Mouse (Mus musculus) heart, embryonic 11.5 days (tissue): ENCODE measurements around the gene Crlf2. TPM values are rescaled to one million over a fixed set of nuclear protein-coding genes. Genes with fewer than 3 reads are reported as not detected.
A peak's percentile ranks its signal among the peaks of the same experiment; 100 is the strongest.

Experiments
- ATAC-seq: fragments of 200-750 bp; cut with Nextera tagmentation; replicated peaks from 2 replicates; pipeline ENCODE4 v1.8.0; 2017; ENCODE audit warnings: moderate library complexity; ENCODE audit not compliant: insufficient number of reproducible peaks, low FRiP score, low TSS enrichment
- H3K27ac ChIP-seq: fragments of 300-500 bp; sonication (generic); 2 replicates; pipeline ENCODE4 v1.5.1; 2014; ENCODE audit warnings: mild to moderate bottlenecking, low read depth, low read length
- H3K27me3 ChIP-seq: fragments of 300-500 bp; sonication (generic); 2 replicates; pipeline ENCODE4 v1.6.1; 2014; ENCODE audit warnings: mild to moderate bottlenecking, low read length, mixed read lengths; ENCODE audit not compliant: control insufficient read depth, insufficient read depth
- H3K36me3 ChIP-seq: fragments of 300-500 bp; sonication (generic); 2 replicates; pipeline ENCODE4 v1.6.1; 2014; ENCODE audit warnings: mild to moderate bottlenecking, low read length, moderate library complexity, mixed read lengths; ENCODE audit not compliant: control insufficient read depth, insufficient read depth
- H3K4me1 ChIP-seq: fragments of 300-500 bp; sonication (generic); 2 replicates; pipeline ENCODE4 v1.6.1; 2014; ENCODE audit warnings: low read length; ENCODE audit not compliant: control insufficient read depth, insufficient read depth
- H3K4me2 ChIP-seq: fragments of 300-500 bp; sonication (generic); 2 replicates; pipeline ENCODE4 v1.6.1; 2014; ENCODE audit warnings: mild to moderate bottlenecking, moderate library complexity
- H3K4me3 ChIP-seq: fragments of 300-500 bp; sonication (generic); 2 replicates; pipeline ENCODE4 v1.5.1; 2014; ENCODE audit warnings: low read depth, low read length
- H3K9ac ChIP-seq: fragments of 300-500 bp; sonication (generic); 2 replicates; pipeline ENCODE4 v1.6.1; 2014; ENCODE audit warnings: mild to moderate bottlenecking, low read depth, low read length, moderate library complexity
- H3K9me3 ChIP-seq: fragments of 300-500 bp; sonication (generic); replicated peaks from 2 replicates; pipeline ENCODE4 v1.6.1; 2016; ENCODE audit warnings: low read length; ENCODE audit not compliant: control insufficient read depth
- WGBS: fragments of 180-500 bp; shearing (Covaris S2); extraction: QIAGEN DNeasy Blood & Tissue Kit; methylation state at CpG from one replicate; pipeline ENCODE4 v1.1.7; 2014; ENCODE audit not compliant: insufficient replicate concordance; 5-methylcytosine and 5-hydroxymethylcytosine counted together
- polyA plus RNA-seq: library from polyadenylated mRNA; unstranded; fragments of >200 nt; fragmentation: Nextera tagmentation; extraction: Ambion mirVana; gene quantifications from 2 replicates; pipeline ENCODE4 v1.2.1, GENCODE M21; 2014

Gene Crlf2
- polyA plus RNA-seq, 1 experiment from 2014 or later = 5.4 TPM

- 80% methylated on average over 10 of the region's 13 CpGs for WGBS
- Histone ChIP-seq H3K27ac (no peak overlapping the region), H3K9ac (no peak overlapping the region), H3K4me1 (no peaks in the 10 kb centered on the region), H3K4me3 (no peak overlapping the region), H3K27me3 (no peaks in the 10 kb centered on the region), H3K4me2 (no peak overlapping the region), H3K36me3 (peaks cover 13% of the 10 kb centered on the region), H3K9me3 (peaks cover 41% of the 10 kb centered on the region)
- no peak for ATAC-seq
These were observed 6.7 kb downstream of the Crlf2 start for GRCm38 (mm10) chr5:109552116-109552515.

- Histone ChIP-seq H3K27me3 (no peaks in the 10 kb centered on the region), H3K36me3 (peaks cover 13% of the 10 kb centered on the region), H3K4me2 (no peak overlapping the region), H3K9ac (no peak overlapping the region), H3K27ac (no peak overlapping the region), H3K4me3 (no peak overlapping the region), H3K4me1 (no peaks in the 10 kb centered on the region), H3K9me3 (peaks cover 38% of the 10 kb centered on the region)
- ATAC-seq = no peak
- 88% methylated on average over 25 of the region's 25 CpGs for WGBS
These were observed 7.6 kb downstream of the Crlf2 start for GRCm38 (mm10) chr5:109551041-109551765.

GRCm38 (mm10) chr5:109550225-109550935, 8.4 kb downstream of the Crlf2 start:
- 78% methylated on average over 32 of the region's 36 CpGs for WGBS
- Histone ChIP-seq H3K27ac (no peak overlapping the region), H3K9ac (no peak overlapping the region), H3K27me3 (no peaks in the 10 kb centered on the region), H3K36me3 (peaks cover 9% of the 10 kb centered on the region), H3K4me1 (no peaks in the 10 kb centered on the region), H3K4me2 (no peak overlapping the region), H3K4me3 (no peak overlapping the region), H3K9me3 (peaks cover 29% of the 10 kb centered on the region)
- ATAC-seq = 0 out of 2 replicates have a peak, but pooled peaks have one; percentile 2

- Histone ChIP-seq H3K4me3 (no peak overlapping the region), H3K4me1 (no peaks in the 10 kb centered on the region), H3K9me3 (peaks cover 21% of the 10 kb centered on the region), H3K4me2 (no peak overlapping the region), H3K9ac (no peak overlapping the region), H3K36me3 (no peaks in the 10 kb centered on the region), H3K27ac (no peak overlapping the region), H3K27me3 (no peaks in the 10 kb centered on the region)
- ATAC-seq = no peak
- WGBS = 56% methylated on average over 9 of the region's 9 CpGs
These were observed 10.1 kb downstream of the Crlf2 start for GRCm38 (mm10) chr5:109548712-109549111.

- H3K36me3 ChIP-seq = no peaks in the 10 kb centered on the region
- H3K27me3 ChIP-seq = no peaks in the 10 kb centered on the region
- no peak overlapping the region for H3K9ac ChIP-seq
- WGBS = 64% methylated on average over 2 of the region's 2 CpGs
- H3K4me2 ChIP-seq = no peak overlapping the region
- ATAC-seq = no peak
- H3K4me1 ChIP-seq = no peaks in the 10 kb centered on the region
- no peak overlapping the region for H3K4me3 ChIP-seq
- no peak overlapping the region for H3K27ac ChIP-seq
- H3K9me3 ChIP-seq = peaks cover 12% of the 10 kb centered on the region
These were observed 11.7 kb downstream of the Crlf2 start for GRCm38 (mm10) chr5:109547112-109547511.

- Histone ChIP-seq H3K4me2 (no peak overlapping the region), H3K4me1 (no peaks in the 10 kb centered on the region), H3K4me3 (no peak overlapping the region), H3K9ac (no peak overlapping the region), H3K27me3 (no peaks in the 10 kb centered on the region), H3K9me3 (no peaks in the 10 kb centered on the region), H3K27ac (no peak overlapping the region), H3K36me3 (no peaks in the 10 kb centered on the region)
- ATAC-seq = no peak
These were observed 49.1 kb downstream of the Crlf2 start for GRCm38 (mm10) chr5:109509679-109510078.

GRCm38 (mm10) chr5:109506729-109507128, 52.1 kb downstream of the Crlf2 start:
- Histone ChIP-seq H3K27me3 (no peaks in the 10 kb centered on the region), H3K4me3 (no peak overlapping the region), H3K4me1 (no peaks in the 10 kb centered on the region), H3K9me3 (0 out of 2 replicates have a peak, but pooled peaks cover 7% of the 10 kb centered on the region), H3K36me3 (no peaks in the 10 kb centered on the region), H3K9ac (no peak overlapping the region), H3K27ac (no peak overlapping the region), H3K4me2 (no peak overlapping the region)
- no peak for ATAC-seq
- 6% methylated on average over 1 of the region's 1 CpGs for WGBS
